Mouse (Mus musculus) testis, adult 10 weeks (tissue): ENCODE results near the gene Ear14. TPM values are rescaled to one million over a fixed set of nuclear protein-coding genes. Genes with fewer than 3 reads are reported as not detected.

ENCODE experiments used
- polyA plus RNA-seq: library from polyadenylated mRNA; stranded (reverse); fragments of 350-450 nt; fragmentation: Illumina TruSeq; extraction: RNeasy Lipid Tissue Mini Kit (QIAGEN cat#74804); gene quantifications from one replicate; pipeline ENCODE4 v1.2.3, GENCODE M21; 2014; ENCODE audit warnings: low read depth, low replicate concordance

Ear14 gene
- not detected for polyA plus RNA-seq

DNA sequence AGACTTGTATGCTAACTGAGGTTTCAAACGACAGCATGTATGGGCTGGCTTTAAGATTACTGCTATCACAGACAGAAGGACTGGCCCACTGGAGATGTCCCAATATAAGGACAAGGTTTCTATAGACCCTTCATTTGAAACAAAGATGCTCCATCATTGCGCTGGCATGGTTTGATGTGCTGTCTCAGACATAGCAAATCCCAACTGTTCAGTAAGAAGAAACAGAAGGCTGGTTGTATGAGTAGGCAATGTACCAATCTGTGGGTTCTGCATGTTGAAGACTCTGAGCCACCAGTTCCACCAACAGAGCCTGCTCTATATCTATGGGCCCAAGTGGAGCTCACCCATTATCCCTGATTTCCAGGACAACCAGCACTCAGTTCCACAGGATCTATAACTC, at the start of gene Ear14:
Gene Ear14, plus strand, starts transcription at position 277 of the 400 bp plus-strand sequence.

DNA sequence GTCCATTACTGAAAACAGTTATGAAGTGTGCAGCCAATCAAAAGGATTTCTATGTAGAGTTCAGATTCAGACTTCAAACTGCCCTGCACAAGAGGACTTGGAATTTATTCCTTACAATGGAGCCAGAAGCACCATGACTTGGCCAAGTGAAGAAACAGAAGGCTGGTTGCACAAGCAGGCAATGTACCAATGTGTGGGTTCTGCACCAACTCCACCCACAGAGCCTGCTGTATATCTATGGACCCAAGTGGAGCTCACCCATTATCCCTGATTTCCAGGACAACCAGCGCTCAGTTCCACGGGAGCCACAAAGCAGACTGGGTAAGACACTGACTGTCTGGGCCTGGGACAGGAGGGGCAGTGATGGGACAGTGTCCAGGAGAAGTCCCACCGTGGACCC, 41.2 kb upstream of the Ear14 start, which contains the start of gene Rnase2b:
Gene Rnase2b, plus strand, starts transcription at position 285 of the 400 bp plus-strand sequence.

DNA sequence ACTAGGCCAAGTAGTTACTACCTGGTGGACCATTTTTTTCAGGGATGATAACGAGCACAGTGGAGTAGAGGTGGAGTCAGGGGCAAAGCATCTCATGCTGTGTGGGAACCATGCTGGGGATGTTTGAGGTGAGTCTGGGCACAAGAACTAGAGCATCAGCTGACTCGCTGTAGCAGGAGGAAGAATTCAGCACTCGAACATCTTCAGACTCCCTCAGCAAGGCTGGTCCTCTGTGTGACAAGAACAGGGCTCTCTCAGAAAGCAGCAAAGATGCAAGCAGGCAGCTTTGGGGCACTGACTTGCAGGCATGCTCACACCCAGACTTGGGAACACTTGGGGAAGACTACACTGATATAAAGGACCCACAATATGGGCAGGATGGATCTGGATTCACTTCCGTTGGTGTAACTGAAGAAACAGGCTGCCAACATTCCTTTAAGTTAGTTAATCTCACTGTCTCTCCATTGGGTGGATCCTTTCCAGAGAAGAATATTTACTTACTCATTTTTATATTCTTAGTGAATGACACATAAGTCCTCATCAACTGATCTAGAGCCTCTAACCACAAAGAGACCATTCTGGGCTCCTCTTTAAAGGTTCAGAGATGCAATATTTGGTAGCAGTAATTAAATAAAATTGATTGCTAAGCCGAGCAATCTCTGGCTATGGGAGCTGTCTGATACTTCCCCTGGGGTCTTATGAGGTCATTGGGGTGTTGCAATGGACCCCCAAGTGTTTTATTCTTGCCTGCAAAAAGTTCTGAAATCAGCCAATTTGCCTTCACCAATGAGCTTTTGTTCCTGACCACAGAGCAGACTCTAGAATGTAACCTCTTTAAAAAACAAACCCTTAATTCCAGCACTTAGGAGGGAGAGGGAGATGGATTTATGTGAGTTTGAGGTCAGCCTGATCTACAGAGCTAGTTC, 3.8 kb upstream of the Ear14 start, which contains the start of gene Ang2:
Gene Ang2, minus strand, starts transcription at position 51 of the 926 bp plus-strand sequence.

Other genes starting within 250 kb of the Ear14 start
- 5.4 TPM for gene Pnp2, start 247.4 kb upstream of the Ear14 start, polyA plus RNA-seq
- 8.1 TPM for gene Rnase10, start 195.6 kb upstream of the Ear14 start, polyA plus RNA-seq
- 2.0 TPM for gene Rnase9, start 161.5 kb upstream of the Ear14 start, polyA plus RNA-seq
- 0.34 TPM for gene Rnase11, start 153.2 kb upstream of the Ear14 start, polyA plus RNA-seq
- gene Rnase12, start 145.7 kb upstream of the Ear14 start, polyA plus RNA-seq: 1.3 TPM
- 0.29 TPM for gene Olfr750, start 129.0 kb upstream of the Ear14 start, polyA plus RNA-seq
- gene Rnase4, start 112.3 kb upstream of the Ear14 start, polyA plus RNA-seq: 18.4 TPM
- 0.56 TPM for gene Ang, start 112.2 kb upstream of the Ear14 start, polyA plus RNA-seq
- 0.88 TPM for gene Eddm3b, start 89.0 kb upstream of the Ear14 start, polyA plus RNA-seq
- 0.80 TPM for gene Rnase6, start 79.5 kb upstream of the Ear14 start, polyA plus RNA-seq
- gene Rnase1, start 56.6 kb upstream of the Ear14 start, polyA plus RNA-seq: not detected
- gene Rnase2b, start 41.1 kb upstream of the Ear14 start, polyA plus RNA-seq: not detected
- gene Ang2, start 4.2 kb upstream of the Ear14 start, polyA plus RNA-seq: not detected
- gene Rnase2a, start 52.7 kb downstream of the Ear14 start, polyA plus RNA-seq: not detected
- gene Gm7247, start 158.4 kb downstream of the Ear14 start, polyA plus RNA-seq: not detected
- 0.98 TPM for gene Vmn2r88, start 207.4 kb downstream of the Ear14 start, polyA plus RNA-seq
- gene Vmn2r89, start 248.5 kb downstream of the Ear14 start, polyA plus RNA-seq: 0.03 TPM